Mouse (Mus musculus) frontal cortex, postnatal 14 days (tissue): ENCODE measurements around the gene Ube2g2.
"Not testable (repeated sequence)": the region's sequence is repeated elsewhere in the genome, so short reads cannot be mapped to it uniquely, and the experiment has no call there.

ENCODE experiments used
- DNase-seq, 2 experiments: peaks; one replicate each; pipeline ENCODE4 v3.0.0; 2022; ENCODE audit warnings: low spot score in 2 of 2

The Ube2g2 gene

GRCm38 (mm10) chr10:77638956-77639355 is 16.9 kb downstream of the Ube2g2 start:
- no peak for DNase-seq

DNA sequence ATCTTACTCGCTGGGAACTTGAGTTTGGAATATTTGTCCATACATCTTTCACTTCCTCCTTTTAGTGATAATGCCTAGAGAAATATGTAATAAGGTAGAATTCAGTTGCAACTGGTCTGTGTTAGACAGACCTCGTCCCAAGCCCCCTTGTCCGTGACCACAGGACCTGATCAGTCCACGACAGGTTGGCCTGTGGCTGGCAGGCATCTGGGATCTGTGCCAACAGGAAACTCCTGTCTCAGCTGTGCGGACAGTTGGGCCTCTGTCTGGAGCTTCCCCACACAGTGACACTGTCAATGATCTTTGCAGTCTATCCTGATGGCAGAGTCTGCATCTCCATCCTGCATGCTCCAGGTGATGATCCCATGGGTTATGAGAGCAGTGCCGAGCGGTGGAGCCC is 21.1 kb downstream of the Ube2g2 start:
- no peak for DNase-seq

GRCm38 (mm10) chr10:77645571-77645970 is 23.5 kb downstream of the Ube2g2 start:
- no peak for DNase-seq

- no peak for DNase-seq
Observed at GRCm38 (mm10) chr10:77647461-77647860, 25.4 kb downstream of the Ube2g2 start.

DNA sequence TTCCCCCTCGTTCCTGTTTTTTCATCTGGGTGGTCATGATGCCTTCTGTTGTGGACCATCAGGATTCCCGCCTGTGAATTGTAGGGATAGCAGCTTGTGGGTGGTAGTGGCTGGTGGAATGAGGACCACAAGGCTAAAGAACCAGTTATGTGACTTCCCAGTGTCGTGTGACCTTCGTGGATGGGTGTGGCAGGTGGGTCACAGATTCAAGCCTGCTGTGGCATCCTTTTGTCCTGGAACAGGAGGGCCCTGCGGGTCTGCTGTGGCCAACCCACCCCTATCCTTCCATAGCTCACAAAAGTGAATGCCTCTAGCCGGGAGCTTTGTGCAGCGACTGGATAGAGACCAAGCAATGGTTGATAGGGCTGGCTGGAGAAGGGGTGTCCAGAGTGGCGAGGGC is 25.8 kb downstream of the Ube2g2 start:
- no peak for DNase-seq

DNA sequence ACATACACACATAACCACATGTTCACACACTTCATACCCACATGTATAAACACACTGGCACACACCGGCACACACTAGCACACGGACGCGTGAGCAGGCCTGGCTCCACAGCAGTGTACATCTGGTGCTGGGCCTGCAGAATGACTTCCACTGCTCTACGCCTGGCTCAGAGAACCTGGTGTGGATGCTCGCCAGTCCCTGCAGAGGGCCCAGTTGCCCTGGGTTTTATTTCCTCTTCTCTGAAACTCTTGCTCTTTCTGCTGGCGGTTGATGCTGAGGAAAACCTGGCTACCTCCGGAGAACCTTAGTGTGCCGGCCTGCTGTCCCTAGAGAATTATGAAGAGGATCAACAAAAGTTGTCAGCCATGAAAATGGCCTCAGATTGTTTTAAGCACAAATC is 30.0 kb downstream of the Ube2g2 start:
- DNase-seq = no peak

DNA sequence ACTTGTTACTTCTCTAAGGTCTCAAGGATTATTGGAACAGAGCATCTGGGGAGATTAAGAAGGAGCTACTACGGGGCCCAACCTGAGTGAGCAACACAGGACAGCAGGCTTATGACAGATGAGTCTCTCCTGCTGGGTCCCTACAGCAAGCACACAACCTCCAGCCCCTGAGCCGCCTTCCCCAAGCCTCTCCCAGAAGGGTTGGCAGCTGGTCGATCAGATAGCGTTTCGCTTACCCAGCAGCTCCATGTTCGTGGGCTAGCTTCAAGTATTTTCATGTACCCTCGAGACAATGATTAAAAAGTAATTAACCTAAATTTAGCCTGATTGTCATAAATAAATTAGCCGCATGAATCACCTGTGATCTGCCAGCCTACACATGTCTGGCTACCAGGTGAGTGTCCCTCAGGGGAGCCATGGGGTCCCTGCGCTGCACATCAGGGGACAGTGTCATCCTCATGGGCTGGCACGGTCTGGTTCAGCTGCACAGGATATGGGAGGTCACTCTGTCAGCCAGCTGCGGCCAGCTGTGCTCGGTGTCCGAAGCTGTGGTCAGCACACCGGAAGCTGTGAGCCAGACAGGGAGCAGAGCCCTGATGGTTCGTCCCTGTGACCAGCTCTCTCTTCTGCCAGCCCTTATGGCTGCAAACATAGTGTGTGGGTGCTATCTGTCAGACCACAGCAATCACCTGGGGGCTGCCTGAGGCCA is 36.4 kb downstream of the Ube2g2 start:
- DNase-seq = no peak

DNA sequence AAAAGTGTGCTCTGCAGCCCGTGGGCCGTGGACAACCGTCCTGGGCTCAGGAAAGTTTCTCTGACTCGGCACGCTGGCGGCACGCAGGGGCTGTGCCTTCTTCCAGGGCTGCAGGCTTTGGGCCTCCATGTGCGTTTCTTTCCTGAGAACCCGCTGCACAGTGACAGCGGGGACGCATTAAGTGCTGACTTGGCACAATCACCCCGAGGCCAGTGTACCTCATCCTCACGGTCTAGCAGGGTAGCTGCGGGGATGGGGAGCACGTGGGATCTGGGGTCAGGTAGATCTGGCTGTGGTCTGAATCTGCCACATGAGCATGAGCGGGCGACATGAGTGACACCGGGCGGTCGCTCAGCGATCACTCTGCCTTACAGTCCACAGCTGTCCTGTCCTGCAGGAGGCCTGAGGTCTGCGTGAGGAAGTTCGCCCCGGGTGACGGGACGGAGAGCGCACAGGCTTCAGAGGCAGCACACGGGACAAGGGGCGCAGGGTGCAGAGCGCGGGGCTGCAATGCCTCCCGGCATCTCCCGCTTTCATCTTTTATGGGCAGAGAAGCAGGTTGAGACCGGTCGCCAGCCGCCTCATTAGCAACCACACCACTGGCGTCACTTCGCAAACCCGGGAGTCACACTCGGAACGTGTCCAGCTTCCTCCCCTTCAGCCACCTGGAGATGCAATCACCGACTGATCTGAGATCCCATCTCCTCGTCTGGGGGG is 42.0 kb downstream of the Ube2g2 start:
- no peak for DNase-seq

GRCm38 (mm10) chr10:77666342-77666741 is 44.3 kb downstream of the Ube2g2 start:
- no peak for DNase-seq

- DNase-seq = no peak
Observed at GRCm38 (mm10) chr10:77667402-77667801, 45.3 kb downstream of the Ube2g2 start.

- no peak for DNase-seq
Observed at GRCm38 (mm10) chr10:77670710-77671109, 48.6 kb downstream of the Ube2g2 start.

DNA sequence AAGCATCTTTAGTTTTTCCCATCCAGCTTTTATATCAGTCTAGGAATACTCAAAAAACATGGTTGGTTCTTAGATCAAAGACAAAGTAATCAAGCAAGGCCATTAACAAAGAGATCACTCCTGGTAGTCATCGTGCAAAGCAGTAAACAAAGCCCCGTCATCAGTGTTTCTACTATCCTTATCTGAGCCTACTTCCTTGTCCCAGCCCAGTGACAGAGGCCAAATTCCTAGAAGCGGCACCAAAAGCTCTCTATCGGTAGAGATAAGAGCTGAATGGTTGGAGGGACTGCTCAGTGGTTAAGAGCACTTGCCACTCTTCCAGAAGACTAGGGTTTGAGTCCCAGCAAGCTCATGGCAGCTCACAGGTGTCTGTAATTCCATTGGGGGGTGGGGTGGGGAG is 49.4 kb downstream of the Ube2g2 start:
- DNase-seq = no peak

DNA sequence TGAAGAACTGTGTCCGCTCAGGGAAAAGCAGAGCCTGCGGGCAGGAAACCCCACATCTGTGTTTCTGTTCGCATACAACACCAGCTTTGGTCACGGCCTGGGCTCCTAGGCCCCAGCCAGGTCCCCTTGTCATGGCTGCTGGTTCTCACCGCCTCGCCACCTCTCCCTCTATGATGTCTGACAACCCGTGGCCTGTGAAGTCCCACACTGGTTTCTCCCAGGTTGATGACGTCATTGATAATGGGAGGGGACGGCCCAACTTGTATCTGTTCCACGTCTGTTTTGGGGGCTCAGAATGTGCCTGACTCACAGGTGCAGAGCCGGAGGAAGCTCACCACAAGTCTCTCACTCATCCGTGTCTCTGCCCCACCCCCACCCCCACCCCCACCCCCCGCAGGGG is 51.7 kb downstream of the Ube2g2 start:
- DNase-seq = no peak

GRCm38 (mm10) chr10:77677562-77677961 is 55.5 kb downstream of the Ube2g2 start:
- DNase-seq = no peak

DNA sequence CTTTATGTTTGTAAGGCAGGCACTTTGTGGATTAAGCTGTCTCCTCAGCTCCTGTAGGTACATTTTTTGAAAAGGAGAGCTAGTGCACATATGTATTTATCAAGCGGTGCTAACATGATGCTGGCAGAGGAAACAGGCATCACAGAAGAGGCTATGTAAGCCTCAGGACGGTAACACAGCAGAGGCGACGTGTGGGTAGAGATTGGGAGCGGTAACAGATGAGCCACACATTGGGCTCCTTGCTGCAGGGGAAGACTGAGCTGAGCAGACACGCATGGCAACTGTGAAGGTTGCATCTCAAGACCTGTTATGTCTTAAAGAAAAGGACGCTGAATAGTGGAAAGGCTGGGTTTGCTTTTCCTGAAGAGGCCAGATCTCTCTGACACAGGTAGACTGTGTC is 60.9 kb downstream of the Ube2g2 start:
- no peak for DNase-seq

- DNase-seq = no peak
Observed at GRCm38 (mm10) chr10:77684181-77684580, 62.1 kb downstream of the Ube2g2 start.

- DNase-seq = no peak
Observed at GRCm38 (mm10) chr10:77685895-77686664, 64.0 kb downstream of the Ube2g2 start, which contains the start of gene Tspear. Tspear (plus strand) TSS chr10:77686569.

DNA sequence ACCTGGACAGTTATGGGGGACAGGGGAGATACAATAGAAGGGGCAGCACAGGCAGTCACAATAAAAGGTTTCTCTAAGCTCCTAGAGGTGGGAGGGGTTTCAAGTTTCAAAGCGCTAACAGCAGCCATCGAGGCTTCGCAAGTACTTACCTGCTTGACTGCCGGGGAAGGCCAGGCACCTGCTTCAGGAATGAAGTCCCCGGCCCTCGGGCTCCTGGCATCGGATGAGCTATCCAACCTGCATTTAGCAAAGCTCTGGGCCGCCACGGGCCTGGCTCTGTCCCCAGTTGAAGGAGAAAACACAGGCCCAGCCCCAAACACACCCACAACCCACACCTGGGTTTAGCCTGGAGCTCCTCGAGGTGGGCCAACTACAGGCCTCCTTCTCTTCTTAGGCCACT is 64.9 kb downstream of the Ube2g2 start:
- DNase-seq = no peak

DNA sequence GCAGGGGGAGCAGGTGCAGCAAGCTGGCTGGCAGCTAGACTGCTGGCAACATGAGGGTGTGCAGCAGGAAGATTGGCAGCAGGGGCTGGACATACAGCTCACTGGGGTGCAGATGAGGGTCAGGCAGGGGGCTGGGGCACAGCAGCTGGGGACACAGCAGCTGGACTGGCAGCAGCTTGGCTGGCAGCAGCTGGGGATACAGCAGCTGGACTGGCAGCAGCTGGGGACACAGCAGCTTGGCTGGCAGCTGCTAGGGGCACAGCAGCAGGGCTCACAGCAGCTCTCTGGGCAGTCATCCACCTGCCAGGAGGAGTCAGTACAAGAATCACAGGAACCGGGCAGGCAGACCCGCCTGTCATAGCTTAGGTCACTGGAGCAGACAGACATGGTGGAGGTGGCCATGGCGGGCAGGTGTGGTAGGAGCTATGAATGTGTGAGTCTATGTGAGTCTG is 68.3 kb downstream of the Ube2g2 start, which contains the start of gene Gm19402:
Gene Gm19402, minus strand, starts transcription at position 402 of the 452 bp plus-strand sequence.
- not testable (repeated sequence) for DNase-seq
